Mouse (Mus musculus) brain, embryonic 14.5 days (tissue): ENCODE data around the gene Farp2.

Experiments
- CTCF ChIP-seq: fragments of 200-500 bp; IDR thresholded peaks from 2 replicates; pipeline ENCODE4 v1.5.1; 2012; ENCODE audit warnings: inconsistent platforms, mild to moderate bottlenecking, moderate library complexity, borderline replicate concordance; ENCODE audit not compliant: insufficient read depth, insufficient read length; ENCODE audit errors: extremely low read depth
- POLR2A ChIP-seq: fragments of 200-500 bp; IDR thresholded peaks from 2 replicates; pipeline ENCODE4 v1.6.1; 2012; ENCODE audit warnings: mild to moderate bottlenecking, inconsistent platforms, borderline replicate concordance; ENCODE audit not compliant: poor library complexity, insufficient read depth, insufficient read length, severe bottlenecking; ENCODE audit errors: extremely low read depth

GRCm38 (mm10) chr1:93495312-93495711 is 16.6 kb upstream of the Farp2 start:
- TF ChIP-seq CTCF (no peak), POLR2A (no peak)
